ENCODE assay signal across 27 mouse cellular contexts in the genomic region with DNA sequence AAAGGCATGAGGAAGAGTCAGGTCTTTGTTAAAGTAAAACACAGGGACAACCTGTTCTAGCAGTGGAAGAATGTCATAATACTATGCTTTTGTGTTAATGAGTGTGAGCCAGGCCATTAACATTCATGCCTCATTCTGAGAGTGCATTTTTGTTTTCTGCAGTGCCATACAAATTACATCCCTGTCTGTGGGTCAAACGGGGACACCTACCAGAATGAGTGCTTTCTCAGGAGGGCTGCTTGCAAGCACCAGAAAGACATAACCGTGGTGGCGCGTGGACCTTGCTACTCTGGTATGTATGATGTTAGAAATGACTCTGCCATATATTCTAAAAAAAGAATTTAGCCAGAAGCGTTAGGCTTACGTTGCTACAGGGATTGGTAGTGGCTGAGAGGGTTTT. TPM values are rescaled to one million over a fixed set of nuclear protein-coding genes. Genes with fewer than 3 reads are reported as not detected.
"Had no signal": no experiment of that assay in that cellular context is flagged by ENCODE, and none has a peak within 500 bp of the region (broad histone marks: within the 10 kb centered on the region; RNA-seq: fewer than 3 reads in every experiment).

No protein-coding gene starts in this region.

- H3K4me1 ChIP-seq: heart, embryonic 12.5 days; hindbrain, embryonic 10.5 days; intestine, embryonic 15.5 days; limb, embryonic 10.5 days; limb, embryonic 12.5 days; liver, embryonic 13.5 days; liver, embryonic 15.5 days had no signal

- H3K4me3 ChIP-seq: gastrocnemius, adult 2 months; heart, adult 2 months; heart, embryonic 12.5 days; hindbrain, embryonic 10.5 days; hindbrain, embryonic 12.5 days; intestine, embryonic 15.5 days; limb, embryonic 10.5 days; limb, embryonic 12.5 days; liver, embryonic 13.5 days; liver, embryonic 15.5 days had no signal

- DNase-seq: gastrocnemius, adult 2 months; gastrocnemius, postnatal 10 days; gastrocnemius, postnatal 25 days; heart, adult 2 months; heart, postnatal 10 days; heart, postnatal 4 days; kidney, adult 18-20 months; kidney, adult 8-10 months; kidney, postnatal 10 days; kidney, postnatal 25 days; kidney, postnatal 4 days; liver; liver, embryonic 13.5 days; liver, postnatal 0 days had no signal

- H3K9ac ChIP-seq: heart, embryonic 12.5 days; hindbrain, embryonic 12.5 days; hindbrain, embryonic 14.5 days; intestine, embryonic 15.5 days; limb, embryonic 12.5 days; liver, embryonic 13.5 days; liver, embryonic 15.5 days; liver, postnatal 0 days had no signal

- H3K36me3 ChIP-seq: intestine, embryonic 15.5 days; liver, embryonic 13.5 days; liver, embryonic 15.5 days had no signal

- ATAC-seq: hindbrain, embryonic 16.5 days; inflammation-experienced regulatory T-cells, adult 6 months; intestine, embryonic 15.5 days; intestine, postnatal 0 days; liver, postnatal 0 days had no signal

- H3K27me3 ChIP-seq: heart, embryonic 12.5 days; hindbrain, embryonic 12.5 days; intestine, embryonic 15.5 days; limb, embryonic 12.5 days; liver, embryonic 13.5 days; liver, embryonic 15.5 days had no signal

- H3K27ac ChIP-seq: gastrocnemius, adult 2 months; heart, adult 2 months; hindbrain, embryonic 10.5 days; hindbrain, embryonic 12.5 days; hindbrain, embryonic 14.5 days; intestine, embryonic 15.5 days; limb, embryonic 10.5 days; limb, embryonic 12.5 days; liver, embryonic 13.5 days; liver, embryonic 15.5 days had no signal

- H3K9me3 ChIP-seq: heart, embryonic 12.5 days; hindbrain, embryonic 10.5 days; hindbrain, embryonic 12.5 days; intestine, embryonic 15.5 days; limb, embryonic 10.5 days; limb, embryonic 12.5 days; liver, embryonic 13.5 days; liver, embryonic 15.5 days had no signal

- H3K4me2 ChIP-seq: heart, embryonic 12.5 days; hindbrain, embryonic 12.5 days; hindbrain, embryonic 14.5 days; intestine, embryonic 15.5 days; limb, embryonic 12.5 days; liver, embryonic 11.5 days; liver, embryonic 13.5 days; liver, embryonic 15.5 days had no signal

RNA-seq across cellular contexts. Expression of gene Tmeff1, which starts 25.3 kb away (rescaled TPM):
- polyA plus RNA-seq: inflammation-experienced regulatory T-cells, adult 6 months had no signal

RNA-seq across cellular contexts. Expression of gene Cavin4, which starts 53.1 kb away (rescaled TPM):
- total RNA-seq: granulocyte monocyte progenitor cell, adult 5-6 weeks had no signal
- polyA plus RNA-seq: inflammation-experienced regulatory T-cells, adult 6 months had no signal
